Mouse (Mus musculus): ENCODE data around the gene Alg5. TPM values are rescaled to one million over a fixed set of nuclear protein-coding genes. Genes with fewer than 3 reads are reported as not detected.

The Alg5 gene
- polyA plus RNA-seq, 1 experiment from 2014 or later = 41.4 TPM

GRCm38 (mm10) chr3:54732371-54732770, 3.0 kb upstream of the Alg5 start:
- TF ChIP-seq EP300 (IDR thresholded peaks at IDR 0.05; ENCODE audit: low read depth) (0 out of 2 replicates have a peak, but pooled peaks have one; percentile 25), CTCF (IDR thresholded peaks at IDR 0.05; ENCODE audit: low read depth) (no peak)
- Histone ChIP-seq H3K36me3 (replicated peaks; ENCODE audit: insufficient read depth, low read length) (peaks cover 52% of the 10 kb centered on the region), H3K9me3 (ENCODE audit: low read length) (no peaks in the 10 kb centered on the region), H3K27ac (ENCODE audit: low read depth) (peak overlapping the region; percentile 45; the same call in 1 of the 2 replicates), H3K4me3 (ENCODE audit: low read depth, low read length) (no peak overlapping the region), H3K4me1 (ENCODE audit: insufficient read depth) (peaks cover 11% of the 10 kb centered on the region), H3K4me2 (ENCODE audit: low read depth, low read length) (no peak overlapping the region), H3K9ac (replicated peaks) (no peak overlapping the region), H3K27me3 (ENCODE audit: insufficient read depth, low read length) (no peaks in the 10 kb centered on the region)
- ATAC-seq (no peak), DNase-seq (no peak)
- 69% methylated on average over 4 of the region's 4 CpGs for WGBS (ENCODE audit: insufficient replicate concordance)

DNA sequence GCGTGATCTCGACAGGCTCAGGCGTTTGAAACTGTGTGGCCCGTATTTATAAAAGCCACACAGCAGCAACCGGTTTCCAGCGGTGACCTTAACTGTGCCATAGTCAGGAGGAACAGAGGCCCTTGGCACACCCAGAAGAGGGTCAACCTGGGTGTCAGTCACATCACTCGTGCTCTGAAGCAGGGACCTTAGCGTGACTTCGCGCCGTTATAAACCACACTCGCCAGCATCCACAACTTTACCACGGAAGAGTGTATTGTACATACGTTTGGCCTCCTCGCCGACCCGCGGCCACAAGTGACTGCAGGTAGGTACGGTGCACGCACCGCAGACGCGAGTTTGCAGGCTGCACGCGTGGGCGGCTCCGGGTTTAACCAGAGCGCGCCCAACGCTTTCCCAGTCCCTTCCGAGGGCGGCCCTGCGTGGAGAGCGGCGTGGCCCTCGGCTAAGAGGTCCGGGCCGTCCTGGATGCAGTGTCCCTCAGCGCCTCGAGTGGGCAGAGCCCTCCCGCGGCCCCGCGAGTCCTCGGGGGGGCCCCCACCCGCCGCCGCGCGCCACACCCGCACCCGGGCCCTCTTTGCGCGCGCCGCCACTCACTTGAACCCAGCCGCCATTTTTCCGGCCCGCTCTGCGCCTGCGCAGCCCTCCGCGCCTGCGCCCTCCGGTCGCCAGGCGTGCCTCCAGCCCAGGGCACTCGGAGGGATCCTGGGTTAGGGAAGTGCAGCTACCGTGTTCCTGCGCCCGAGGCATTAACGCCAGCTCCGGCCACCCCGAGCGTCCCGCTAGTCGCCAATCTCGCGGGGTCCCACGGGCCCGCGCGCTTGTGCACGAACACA, 710 bp upstream of the Alg5 start:
- peak; percentile 91 for ATAC-seq
- Histone ChIP-seq H3K9me3 (ENCODE audit: low read length) (no peaks in the 10 kb centered on the region), H3K36me3 (replicated peaks; ENCODE audit: insufficient read depth, low read length) (peaks cover 33% of the 10 kb centered on the region), H3K4me1 (ENCODE audit: insufficient read depth) (peaks cover 11% of the 10 kb centered on the region), H3K9ac (replicated peaks) (peak overlapping the region; percentile 88), H3K27me3 (ENCODE audit: insufficient read depth, low read length) (no peaks in the 10 kb centered on the region), H3K27ac (ENCODE audit: low read depth) (peak overlapping the region; percentile 99), H3K4me2 (ENCODE audit: low read depth, low read length) (peak overlapping the region; percentile 93), H3K4me3 (ENCODE audit: low read depth, low read length) (peak overlapping the region; percentile 90)
- under 1% methylated on average over 64 of the region's 84 CpGs for WGBS (ENCODE audit: insufficient replicate concordance)
- TF ChIP-seq CTCF (IDR thresholded peaks at IDR 0.05; ENCODE audit: low read depth) (no peak), EP300 (IDR thresholded peaks at IDR 0.05; ENCODE audit: low read depth) (no peak)
- DNase-seq = peak; percentile 94

- H3K27ac ChIP-seq (ENCODE audit: low read depth) = peak overlapping the region; percentile 99
- TF ChIP-seq EP300 (IDR thresholded peaks at IDR 0.05; ENCODE audit: low read depth) (no peak), CTCF (IDR thresholded peaks at IDR 0.05; ENCODE audit: low read depth) (no peak)
- peak; percentile 29 for DNase-seq
These were observed 975 bp downstream of the Alg5 start for GRCm38 (mm10) chr3:54736101-54736927.

GRCm38 (mm10) chr3:54737317-54737716, 2.0 kb downstream of the Alg5 start:
- Histone ChIP-seq H3K9ac (replicated peaks) (no peak overlapping the region), H3K4me2 (ENCODE audit: low read depth, low read length) (no peak overlapping the region), H3K27me3 (ENCODE audit: insufficient read depth, low read length) (no peaks in the 10 kb centered on the region), H3K4me3 (ENCODE audit: low read depth, low read length) (no peak overlapping the region), H3K9me3 (ENCODE audit: low read length) (no peaks in the 10 kb centered on the region), H3K27ac (ENCODE audit: low read depth) (no peak overlapping the region), H3K36me3 (replicated peaks; ENCODE audit: insufficient read depth, low read length) (peaks cover 19% of the 10 kb centered on the region), H3K4me1 (ENCODE audit: insufficient read depth) (peaks cover 11% of the 10 kb centered on the region)
- TF ChIP-seq EP300 (IDR thresholded peaks at IDR 0.05; ENCODE audit: low read depth) (no peak), CTCF (IDR thresholded peaks at IDR 0.05; ENCODE audit: low read depth) (no peak)
- DNase-seq = no peak
- no peak for ATAC-seq
- 90% methylated on average over 8 of the region's 8 CpGs for WGBS (ENCODE audit: insufficient replicate concordance)

More at GRCm38 (mm10) chr3:54736101-54736927, 975 bp downstream of the Alg5 start:
- Histone ChIP-seq H3K9me3 (ENCODE audit: low read length) (no peaks in the 10 kb centered on the region), H3K4me2 (ENCODE audit: low read depth, low read length) (peak overlapping the region; percentile 93), H3K4me3 (ENCODE audit: low read depth, low read length) (peak overlapping the region; percentile 90), H3K9ac (replicated peaks) (peak overlapping the region; percentile 88), H3K27me3 (ENCODE audit: insufficient read depth, low read length) (no peaks in the 10 kb centered on the region), H3K36me3 (replicated peaks; ENCODE audit: insufficient read depth, low read length) (peaks cover 18% of the 10 kb centered on the region), H3K4me1 (ENCODE audit: insufficient read depth) (peaks cover 11% of the 10 kb centered on the region)
- 47% methylated on average over 18 of the region's 18 CpGs for WGBS (ENCODE audit: insufficient replicate concordance)
- no peak for ATAC-seq

DNA sequence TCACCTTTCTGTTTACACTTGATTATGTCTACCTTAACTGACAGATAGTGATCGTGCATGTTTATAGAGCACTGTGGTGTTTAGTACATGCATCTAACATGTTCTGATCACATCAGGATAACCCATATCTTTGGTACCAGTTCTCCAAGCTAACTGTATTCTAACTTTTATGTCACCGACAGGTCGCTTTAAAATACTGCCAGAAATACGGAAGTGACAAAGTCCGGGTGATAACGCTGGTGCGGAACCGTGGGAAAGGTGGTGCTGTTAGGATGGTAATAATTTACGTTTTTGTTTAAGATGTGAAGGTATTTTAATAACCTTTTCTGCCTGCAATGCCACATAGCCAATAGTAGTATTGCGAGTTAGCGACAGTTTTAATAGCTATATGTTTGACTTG, 6.6 kb downstream of the Alg5 start:
- H3K4me3 ChIP-seq (ENCODE audit: low read depth, low read length) = no peak overlapping the region
- 88% methylated on average over 11 of the region's 11 CpGs for WGBS (ENCODE audit: insufficient replicate concordance)
- TF ChIP-seq CTCF (IDR thresholded peaks at IDR 0.05; ENCODE audit: low read depth) (no peak), EP300 (IDR thresholded peaks at IDR 0.05; ENCODE audit: low read depth) (no peak)
- no peak overlapping the region for H3K4me2 ChIP-seq (ENCODE audit: low read depth, low read length)
- DNase-seq (no peak), ATAC-seq (no peak)
- no peaks in the 10 kb centered on the region for H3K27me3 ChIP-seq (ENCODE audit: insufficient read depth, low read length)
- H3K36me3 ChIP-seq (replicated peaks; ENCODE audit: insufficient read depth, low read length) = peaks cover 56% of the 10 kb centered on the region
- H3K9me3 ChIP-seq (ENCODE audit: low read length) = no peaks in the 10 kb centered on the region
- H3K9ac ChIP-seq (replicated peaks) = no peak overlapping the region
- H3K27ac ChIP-seq (ENCODE audit: low read depth) = no peak overlapping the region
- H3K4me1 ChIP-seq (ENCODE audit: insufficient read depth) = no peaks in the 10 kb centered on the region

DNA sequence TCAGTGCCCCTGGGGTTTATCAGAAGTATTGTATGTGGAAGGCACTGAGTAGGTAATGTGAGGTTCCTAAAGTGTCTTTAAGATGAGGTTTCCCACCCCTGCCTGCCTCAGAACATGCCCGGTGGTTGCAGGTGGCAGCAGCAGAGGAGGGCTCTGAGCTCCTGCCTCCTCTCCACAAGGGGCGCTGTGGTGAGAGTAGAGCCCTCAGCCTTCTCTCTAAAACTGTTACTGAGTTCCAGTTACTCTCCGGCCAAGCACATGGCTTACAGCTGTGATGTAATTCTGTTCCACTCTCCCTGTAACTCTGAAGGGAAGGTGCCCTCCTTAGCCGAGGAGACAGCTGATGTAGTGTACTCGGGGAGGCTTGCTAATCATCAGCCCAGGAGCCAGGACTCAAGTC, 10.5 kb downstream of the Alg5 start:
- no peak overlapping the region for H3K27ac ChIP-seq (ENCODE audit: low read depth)
- WGBS (ENCODE audit: insufficient replicate concordance) = 72% methylated on average over 5 of the region's 5 CpGs
- H3K4me2 ChIP-seq (ENCODE audit: low read depth, low read length) = no peak overlapping the region
- H3K4me3 ChIP-seq (ENCODE audit: low read depth, low read length) = no peak overlapping the region
- 0 out of 2 replicates have a peak, but pooled peaks have one; percentile 36 for ATAC-seq
- DNase-seq = no peak
- H3K9ac ChIP-seq (replicated peaks) = no peak overlapping the region
- no peaks in the 10 kb centered on the region for H3K27me3 ChIP-seq (ENCODE audit: insufficient read depth, low read length)
- TF ChIP-seq EP300 (IDR thresholded peaks at IDR 0.05; ENCODE audit: low read depth) = no peak
- peak; percentile 65 for TF ChIP-seq CTCF (IDR thresholded peaks at IDR 0.05; ENCODE audit: low read depth)
- no peaks in the 10 kb centered on the region for H3K4me1 ChIP-seq (ENCODE audit: insufficient read depth)
- peaks cover 80% of the 10 kb centered on the region for H3K36me3 ChIP-seq (replicated peaks; ENCODE audit: insufficient read depth, low read length)
- no peaks in the 10 kb centered on the region; the same call in 1 of the 2 replicates for H3K9me3 ChIP-seq (ENCODE audit: low read length)
